Mouse (Mus musculus) ES-E14 (cell line): Measurements from ENCODE around the gene Rnf180. TPM values are rescaled to one million over a fixed set of nuclear protein-coding genes. Genes with fewer than 3 reads are reported as not detected.

Source experiments
- DNase-seq: peaks from one replicate; pipeline ENCODE4 v3.0.0-alpha.2; 2013; ENCODE audit warnings: low read depth, low spot score
- H3K27ac ChIP-seq: 2 replicates; pipeline ENCODE4 v1.5.1; 2012; ENCODE audit warnings: low read depth, mild to moderate bottlenecking, low read length, moderate library complexity, mixed read lengths; ENCODE audit not compliant: poor library complexity, insufficient read depth, severe bottlenecking
- H3K36me3 ChIP-seq: 2 replicates; pipeline ENCODE4 v1.6.1; 2012; ENCODE audit warnings: mild to moderate bottlenecking, low read length, moderate library complexity, mixed read lengths; ENCODE audit not compliant: control insufficient read depth, poor library complexity, insufficient read depth, severe bottlenecking
- H3K4me1 ChIP-seq, 2 experiments: fragments of 150-350 bp in 1 of 2; sonication (generic) in 1 of 2; 2 replicates each; pipeline ENCODE4 v1.6.1; 2012; ENCODE audit warnings: low read length in 2 of 2, mild to moderate bottlenecking in 1 of 2, mixed read lengths in 1 of 2; ENCODE audit not compliant: control insufficient read depth in 2 of 2, insufficient read depth in 2 of 2, poor library complexity in 1 of 2
- H3K4me3 ChIP-seq, 2 experiments: fragments of 150-350 bp in 1 of 2; sonication (generic) in 1 of 2; 2 replicates each; pipeline ENCODE4 v1.5.1; 2012; ENCODE audit warnings: low read length in 2 of 2, low read depth in 1 of 2, mild to moderate bottlenecking in 1 of 2, mixed read lengths in 1 of 2; ENCODE audit not compliant: insufficient read depth in 1 of 2, poor library complexity in 1 of 2, severe bottlenecking in 1 of 2
- H3K9ac ChIP-seq: 2 replicates; pipeline ENCODE4 v1.6.1; 2012; ENCODE audit warnings: low read depth, mild to moderate bottlenecking, low read length, mixed read lengths; ENCODE audit not compliant: poor library complexity, insufficient read depth, severe bottlenecking
- H3K9me3 ChIP-seq: fragments of 150-350 bp; sonication (generic); 2 replicates; pipeline ENCODE4 v1.6.1; 2012; ENCODE audit warnings: low read depth, mild to moderate bottlenecking, low read length; ENCODE audit not compliant: control insufficient read depth, insufficient read depth
- CHD2 ChIP-seq: IDR thresholded peaks from 2 replicates; pipeline ENCODE4 v1.6.1; 2014; ENCODE audit warnings: mild to moderate bottlenecking, low read depth, low read length, inconsistent platforms
- HCFC1 ChIP-seq: IDR thresholded peaks from 2 replicates; pipeline ENCODE4 v1.6.1; 2012; ENCODE audit warnings: low read length, inconsistent platforms, borderline replicate concordance; ENCODE audit not compliant: insufficient read depth
- MAFK ChIP-seq: IDR thresholded peaks from 2 replicates; pipeline ENCODE4 v1.6.1; 2014; ENCODE audit warnings: mild to moderate bottlenecking, low read depth, low read length, inconsistent platforms; ENCODE audit not compliant: insufficient read depth
- ZC3H11A ChIP-seq: IDR thresholded peaks from 2 replicates; pipeline ENCODE4 v1.6.1; 2012; ENCODE audit warnings: low read depth, mild to moderate bottlenecking, inconsistent platforms, low read length, borderline replicate concordance
- ZNF384 ChIP-seq: IDR thresholded peaks from 2 replicates; pipeline ENCODE4 v1.6.1; 2012; ENCODE audit warnings: low read depth, low read length, inconsistent platforms
- in situ Hi-C, 2 experiments: fragments of 600-800 bp; cut with MboI; formaldehyde crosslinking; loops; one replicate each; pipeline ENCODE4 v1.15.1; 2025; ENCODE audit warnings: low sequenced_read_pairs in 2 of 2, inconsistent platforms in 1 of 2; ENCODE audit not compliant: unreplicated experiment in 2 of 2
- total RNA-seq: library from RNA; depleted of rRNA; stranded (reverse); fragments of 300-350 nt; gene quantifications from 2 replicates; pipeline ENCODE4 v1.2.3, GENCODE M21; 2012

Rnf180 gene
- total RNA-seq, 1 experiment = 0.76 TPM

- DNase-seq = no peak
- Histone ChIP-seq H3K9me3 (no peaks in the 10 kb centered on the region), H3K27ac (no peak overlapping the region), H3K9ac (no peak overlapping the region), H3K4me1 (no peaks in the 10 kb centered on the region), H3K36me3 (no peaks in the 10 kb centered on the region), H3K4me3 (no peak overlapping the region)
- in situ Hi-C loops = no loop called here
- no peak for TF ChIP-seq HCFC1
- no peak for TF ChIP-seq CHD2
- no peak for TF ChIP-seq MAFK
- no peak for TF ChIP-seq ZNF384
- TF ChIP-seq ZC3H11A = 0 out of 2 replicates have a peak, but pooled peaks have one; percentile 21
Observed at GRCm38 (mm10) chr13:105223147-105223546, 71.5 kb downstream of the Rnf180 start.

DNA sequence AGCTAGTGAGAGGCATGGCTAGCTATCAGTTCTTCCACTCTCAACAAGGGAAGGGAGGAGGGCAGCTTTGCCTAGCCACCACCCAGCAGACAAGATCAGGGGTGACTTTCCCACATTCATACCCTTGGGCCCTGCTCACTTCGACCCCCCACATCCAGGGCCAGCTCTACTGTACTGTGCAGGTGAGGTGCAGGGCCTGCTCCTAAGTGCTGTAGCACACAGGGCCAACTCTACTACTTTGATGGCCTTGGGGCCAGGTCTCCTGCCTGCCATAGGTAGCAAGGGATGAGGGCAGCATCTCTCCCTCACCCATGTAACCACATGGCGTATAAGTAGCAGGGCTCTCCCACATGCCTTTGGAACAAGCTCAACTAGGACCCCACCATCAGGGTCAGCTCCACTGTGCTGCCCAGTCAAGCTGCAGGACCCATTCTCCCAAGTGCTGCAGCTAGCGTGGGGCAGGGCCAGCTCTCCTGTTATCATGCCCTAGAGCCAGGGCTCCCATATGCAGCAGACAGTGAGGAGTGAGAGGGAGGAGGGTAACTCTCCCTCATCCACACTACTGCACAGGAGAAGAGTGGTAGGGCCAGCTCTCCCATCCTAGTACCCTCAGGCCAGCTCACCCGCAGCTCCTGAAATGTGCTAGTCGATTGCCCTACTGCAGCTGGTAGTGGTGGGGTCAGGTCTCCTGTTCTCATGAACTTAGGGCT, 72.4 kb downstream of the Rnf180 start:
- no peak overlapping the region for H3K27ac ChIP-seq
- no peak for DNase-seq
- no peak overlapping the region for H3K9ac ChIP-seq
- no peak overlapping the region for H3K4me3 ChIP-seq
- TF ChIP-seq ZC3H11A (no peak), HCFC1 (no peak), MAFK (no peak), CHD2 (no peak), ZNF384 (no peak)
- no peaks in the 10 kb centered on the region for H3K4me1 ChIP-seq
- H3K36me3 ChIP-seq = no peaks in the 10 kb centered on the region
- no peaks in the 10 kb centered on the region for H3K9me3 ChIP-seq
- in situ Hi-C loops = no loop called here

GRCm38 (mm10) chr13:105210746-105211145, 83.9 kb downstream of the Rnf180 start:
- Histone ChIP-seq H3K27ac (no peak overlapping the region), H3K9me3 (no peaks in the 10 kb centered on the region), H3K36me3 (no peaks in the 10 kb centered on the region), H3K9ac (no peak overlapping the region), H3K4me3 (no peak overlapping the region), H3K4me1 (no peaks in the 10 kb centered on the region)
- DNase-seq = no peak
- in situ Hi-C loops = no loop called here
- TF ChIP-seq CHD2 (no peak), HCFC1 (no peak), ZC3H11A (no peak), ZNF384 (no peak), MAFK (no peak)

- Histone ChIP-seq H3K4me1 (no peaks in the 10 kb centered on the region), H3K27ac (no peak overlapping the region), H3K36me3 (no peaks in the 10 kb centered on the region), H3K4me3 (no peak overlapping the region), H3K9me3 (no peaks in the 10 kb centered on the region), H3K9ac (no peak overlapping the region)
- TF ChIP-seq ZC3H11A (no peak), HCFC1 (no peak), CHD2 (no peak), MAFK (no peak), ZNF384 (no peak)
- in situ Hi-C loops = no loop called here
- DNase-seq = no peak
Observed at GRCm38 (mm10) chr13:105203851-105204250, 90.8 kb downstream of the Rnf180 start.

GRCm38 (mm10) chr13:105198658-105199057, 96.0 kb downstream of the Rnf180 start:
- TF ChIP-seq ZC3H11A (no peak), CHD2 (no peak), MAFK (no peak), ZNF384 (no peak), HCFC1 (no peak)
- Histone ChIP-seq H3K9me3 (no peaks in the 10 kb centered on the region), H3K4me1 (no peaks in the 10 kb centered on the region), H3K9ac (no peak overlapping the region), H3K27ac (no peak overlapping the region), H3K4me3 (no peak overlapping the region), H3K36me3 (no peaks in the 10 kb centered on the region)
- in situ Hi-C loops = no loop called here
- no peak for DNase-seq
